Mouse (Mus musculus) thymus, postnatal 0 days (tissue): Measurements from ENCODE around the gene Prkci. TPM values are rescaled to one million over a fixed set of nuclear protein-coding genes. Genes with fewer than 3 reads are reported as not detected.

Experiments used
- DNase-seq: peaks from one replicate; pipeline ENCODE4 v3.0.0-alpha.2; 2015; ENCODE audit warnings: low spot score
- polyA plus RNA-seq: library from polyadenylated mRNA; unstranded; fragments of >200 nt; fragmentation: Nextera tagmentation; extraction: Ambion mirVana; gene quantifications from 2 replicates; pipeline ENCODE4 v1.2.1, GENCODE M21; 2015

Gene Prkci
- polyA plus RNA-seq, 1 experiment from 2014 or later = 15.9 TPM

- no peak for DNase-seq
Observed at GRCm38 (mm10) chr3:30994859-30995258, 688 bp upstream of the Prkci start.

GRCm38 (mm10) chr3:30995899-30996687 is 546 bp downstream of the Prkci start:
- DNase-seq = peak; percentile 52

GRCm38 (mm10) chr3:30996688-30997014 is 1.1 kb downstream of the Prkci start:
- DNase-seq = no peak

GRCm38 (mm10) chr3:30999401-31000017 is 4.0 kb downstream of the Prkci start:
- DNase-seq = no peak

- peak; percentile 31 for DNase-seq
Observed at GRCm38 (mm10) chr3:31000018-31000407, 4.5 kb downstream of the Prkci start.

DNA sequence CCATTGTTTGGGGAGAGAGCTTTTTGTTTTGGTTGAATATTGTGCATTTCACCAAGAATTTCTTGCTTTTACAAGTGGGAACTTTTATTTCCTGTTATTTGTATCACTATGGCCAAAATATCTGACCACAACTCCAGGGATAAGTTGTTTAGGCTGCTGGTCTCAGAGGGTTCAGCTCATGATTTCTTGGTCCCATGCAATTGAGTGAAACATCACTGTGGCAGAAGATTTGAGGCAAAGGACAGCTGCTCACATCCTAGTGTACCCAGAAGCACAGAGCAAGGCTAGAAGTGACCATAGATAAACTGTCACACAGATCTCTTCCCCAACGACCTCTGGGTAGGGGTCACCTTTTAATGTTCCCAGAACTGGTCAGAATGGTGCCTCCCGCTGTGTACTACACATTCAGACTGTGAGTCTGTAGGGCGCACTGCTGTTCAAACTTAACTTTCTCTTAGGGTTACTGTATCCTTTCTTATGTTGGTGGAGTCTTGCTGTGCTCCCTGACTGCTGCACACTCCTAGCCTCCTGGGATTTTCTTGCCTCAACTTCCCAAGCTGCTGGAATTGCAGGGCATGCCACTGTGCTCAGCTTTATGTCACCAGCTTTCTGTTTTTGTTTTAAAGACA is 5.6 kb downstream of the Prkci start:
- DNase-seq = no peak

DNA sequence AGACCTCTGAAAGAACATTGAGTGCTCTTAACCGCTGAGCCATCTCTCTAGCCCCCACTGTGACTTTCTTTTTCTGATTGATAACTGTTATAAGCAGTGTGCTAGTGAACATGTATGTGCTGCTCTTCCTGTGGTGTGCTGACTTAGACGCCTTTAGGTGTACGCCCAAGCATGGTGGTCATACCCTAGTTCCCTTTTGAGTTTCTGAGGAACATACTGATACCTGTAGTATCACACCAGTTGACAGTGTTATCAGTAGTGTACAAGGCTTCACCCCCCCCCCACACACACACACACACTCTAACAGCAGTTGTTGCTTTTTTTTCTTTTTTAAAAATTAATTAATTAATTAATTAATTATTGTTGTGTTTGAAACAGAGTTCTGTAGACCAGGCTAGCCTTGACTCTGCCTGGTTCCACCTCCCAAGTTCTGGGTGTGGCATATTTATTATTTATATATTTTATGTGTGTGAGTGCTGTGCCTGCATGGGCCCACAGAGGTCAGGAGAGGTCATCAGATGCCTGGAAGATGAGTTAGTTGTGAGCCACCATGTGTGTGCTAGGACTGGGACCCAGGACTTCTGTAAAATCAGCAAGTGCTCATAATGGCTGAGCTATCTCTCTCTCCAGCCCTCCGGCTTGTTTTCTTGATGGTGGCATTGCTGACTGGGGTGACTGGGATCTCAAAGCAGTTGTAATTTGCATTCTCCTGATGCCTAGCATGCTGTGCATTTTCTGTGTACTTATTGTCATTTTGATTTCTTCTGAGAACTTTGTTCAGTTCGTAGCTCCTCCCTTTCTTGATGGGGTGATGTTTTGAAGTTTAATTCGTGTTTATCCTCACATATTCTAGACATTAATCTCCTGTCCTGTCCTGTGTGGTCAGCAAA is 9.0 kb downstream of the Prkci start:
- no peak for DNase-seq

DNA sequence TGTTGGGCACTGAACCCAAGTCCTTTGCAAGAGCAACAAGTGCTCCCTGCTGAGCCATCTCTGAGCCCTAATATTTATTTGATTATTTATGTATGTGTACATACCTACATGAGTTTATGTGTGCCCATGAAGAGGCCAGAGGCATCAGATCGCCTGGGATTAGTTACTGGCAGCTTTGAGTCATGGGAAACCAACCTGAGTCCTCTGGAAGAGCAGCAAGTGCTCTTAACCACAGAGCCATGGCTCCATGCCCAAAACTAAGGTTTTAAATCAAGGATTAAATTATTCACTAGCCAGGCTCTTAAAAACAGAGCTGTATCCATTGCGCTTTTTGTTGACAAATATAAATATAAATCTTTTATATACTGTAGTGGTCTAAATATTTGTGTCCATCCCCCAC is 18.8 kb downstream of the Prkci start:
- DNase-seq = no peak

- DNase-seq = no peak
Observed at GRCm38 (mm10) chr3:31015682-31016443, 20.3 kb downstream of the Prkci start.

- peak; percentile 35 for DNase-seq
Observed at GRCm38 (mm10) chr3:31016594-31017196, 21.1 kb downstream of the Prkci start.

GRCm38 (mm10) chr3:31017652-31018051 is 22.1 kb downstream of the Prkci start:
- DNase-seq = no peak

- no peak for DNase-seq
Observed at GRCm38 (mm10) chr3:31019287-31019686, 23.7 kb downstream of the Prkci start.

GRCm38 (mm10) chr3:31019793-31020447 is 24.4 kb downstream of the Prkci start:
- DNase-seq = no peak

- no peak for DNase-seq
Observed at GRCm38 (mm10) chr3:31020656-31021055, 25.1 kb downstream of the Prkci start.

GRCm38 (mm10) chr3:31022895-31023436 is 27.4 kb downstream of the Prkci start:
- no peak for DNase-seq

DNA sequence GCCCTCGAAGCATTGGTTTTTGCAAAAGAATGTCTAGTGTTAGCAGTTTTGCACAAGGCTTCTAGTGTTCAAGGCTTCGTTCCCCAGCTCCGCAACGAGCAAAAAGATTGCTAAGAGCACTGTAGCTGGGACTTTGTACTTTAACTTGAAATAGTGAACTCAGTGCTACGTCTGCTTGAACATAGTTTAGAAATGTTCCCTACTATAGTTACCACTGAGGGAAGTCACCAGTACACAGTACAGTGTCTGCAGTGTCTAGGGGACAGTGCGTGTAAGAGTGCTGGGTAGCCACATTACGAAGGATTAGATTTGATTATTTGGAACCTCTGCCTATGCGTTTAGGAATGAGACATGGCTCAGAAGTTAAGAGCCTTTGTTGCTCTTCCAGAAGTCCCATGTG is 32.2 kb downstream of the Prkci start:
- DNase-seq = no peak

GRCm38 (mm10) chr3:31031621-31032020 is 36.1 kb downstream of the Prkci start:
- DNase-seq = no peak

DNA sequence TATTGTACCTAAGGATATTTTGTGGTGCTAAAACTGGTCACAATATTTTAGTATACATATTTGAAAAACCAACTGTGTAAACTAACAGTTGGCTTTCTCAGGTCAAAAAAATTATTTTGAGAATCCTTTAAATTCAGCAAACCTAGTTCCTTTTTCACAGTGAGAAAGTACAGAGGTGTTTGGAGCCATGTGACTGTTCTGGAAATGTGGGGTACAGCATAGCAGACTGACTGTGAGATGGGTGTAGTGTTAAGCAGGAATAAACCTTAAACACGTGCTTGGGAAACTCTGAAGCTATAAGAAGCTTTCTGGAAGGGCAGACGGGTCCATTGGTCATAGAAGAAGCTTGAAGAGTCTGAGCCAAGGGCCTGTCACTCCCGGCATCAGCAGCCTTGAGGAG is 38.1 kb downstream of the Prkci start:
- no peak for DNase-seq

GRCm38 (mm10) chr3:31037851-31038250 is 42.3 kb downstream of the Prkci start:
- DNase-seq = no peak

GRCm38 (mm10) chr3:31038689-31039088 is 43.1 kb downstream of the Prkci start:
- no peak for DNase-seq
